Mouse (Mus musculus) lung, embryonic 14.5 days (tissue): ENCODE results near the gene Ttc7b. TPM values are rescaled to one million over a fixed set of nuclear protein-coding genes. Genes with fewer than 3 reads are reported as not detected.
A peak's percentile ranks its signal among the peaks of the same experiment; 100 is the strongest.

Source experiments
- ATAC-seq: fragments of 200-750 bp; cut with Nextera tagmentation; 2 replicates; pipeline ENCODE4 v1.8.0; 2017; ENCODE audit warnings: mild to moderate bottlenecking, moderate TSS enrichment, moderate library complexity; ENCODE audit not compliant: insufficient read depth
- DNase-seq: peaks from one replicate; pipeline ENCODE4 v3.0.0-alpha.2; 2015
- H3K27ac ChIP-seq: fragments of 300-500 bp; sonication (generic); 2 replicates; pipeline ENCODE4 v1.5.1; 2014; ENCODE audit warnings: low read depth, mild to moderate bottlenecking, moderate library complexity
- H3K27me3 ChIP-seq: fragments of 300-500 bp; sonication (generic); 2 replicates; pipeline ENCODE4 v1.6.1; 2014; ENCODE audit warnings: low read length, control low read depth; ENCODE audit not compliant: insufficient read depth
- H3K36me3 ChIP-seq: fragments of 300-500 bp; sonication (generic); 2 replicates; pipeline ENCODE4 v1.6.1; 2014; ENCODE audit warnings: control low read depth; ENCODE audit not compliant: insufficient read depth
- H3K4me1 ChIP-seq: fragments of 300-500 bp; sonication (generic); 2 replicates; pipeline ENCODE4 v1.6.1; 2014; ENCODE audit warnings: antibody characterized with exemption, control low read depth; ENCODE audit not compliant: insufficient read depth
- H3K4me2 ChIP-seq: fragments of 300-500 bp; sonication (generic); 2 replicates; pipeline ENCODE4 v1.6.1; 2014; ENCODE audit warnings: mild to moderate bottlenecking
- H3K4me3 ChIP-seq: fragments of 300-500 bp; sonication (generic); 2 replicates; pipeline ENCODE4 v1.5.1; 2014; ENCODE audit warnings: low read depth, low read length
- H3K9ac ChIP-seq: fragments of 300-500 bp; sonication (generic); 2 replicates; pipeline ENCODE4 v1.6.1; 2014
- H3K9me3 ChIP-seq: fragments of 300-500 bp; sonication (generic); 2 replicates; pipeline ENCODE4 v1.6.1; 2016; ENCODE audit warnings: low read depth, low read length, control low read depth
- CTCF ChIP-seq: IDR thresholded peaks from 2 replicates; pipeline ENCODE4 v1.5.1; 2016; ENCODE audit warnings: antibody characterized with exemption, low read depth
- WGBS: fragments of 180-500 bp; shearing (Covaris S2); extraction: QIAGEN DNeasy Blood & Tissue Kit; methylation state at CpG from one replicate; pipeline ENCODE4 v1.1.7; 2014; 5-methylcytosine and 5-hydroxymethylcytosine counted together
- polyA plus RNA-seq: library from polyadenylated mRNA; unstranded; fragments of >200 nt; fragmentation: Nextera tagmentation; extraction: Ambion mirVana; gene quantifications from 2 replicates; pipeline ENCODE4 v1.2.1, GENCODE M21; 2014

Gene Ttc7b
- polyA plus RNA-seq, 1 experiment from 2014 or later = 8.1 TPM

GRCm38 (mm10) chr12:100443452-100443851 is 77.2 kb downstream of the Ttc7b start:
- H3K4me1 ChIP-seq = no peaks in the 10 kb centered on the region
- no peak overlapping the region for H3K4me3 ChIP-seq
- no peak for TF ChIP-seq CTCF
- 78% methylated on average over 6 of the region's 6 CpGs for WGBS
- H3K9me3 ChIP-seq = no peaks in the 10 kb centered on the region
- no peak overlapping the region for H3K9ac ChIP-seq
- H3K36me3 ChIP-seq = peaks cover 7% of the 10 kb centered on the region; the same call in 1 of the 2 replicates
- H3K27ac ChIP-seq = no peak overlapping the region
- H3K4me2 ChIP-seq = no peak overlapping the region
- no peak for ATAC-seq
- DNase-seq = no peak
- no peaks in the 10 kb centered on the region for H3K27me3 ChIP-seq

DNA sequence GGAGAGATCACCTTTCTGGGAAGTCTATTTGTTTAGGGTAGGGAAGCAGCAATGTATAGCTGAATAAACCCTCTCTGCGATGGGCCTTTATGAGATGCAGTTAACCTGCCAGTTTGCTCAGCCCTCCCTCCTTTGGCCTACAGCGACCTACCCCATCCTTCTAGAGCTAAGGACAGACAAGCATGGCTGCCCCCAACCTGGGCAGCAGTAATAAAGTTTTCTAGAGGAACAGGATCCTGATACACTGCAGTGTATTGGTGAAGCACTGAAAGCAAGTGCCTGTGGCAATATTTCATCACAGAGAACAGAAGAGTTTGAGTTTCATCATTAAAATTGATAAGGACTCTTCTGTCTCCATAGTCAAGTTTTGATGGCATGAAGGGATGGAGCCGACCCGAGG is 79.0 kb downstream of the Ttc7b start:
- Histone ChIP-seq H3K27ac (no peak overlapping the region), H3K36me3 (peaks cover 7% of the 10 kb centered on the region; the same call in 1 of the 2 replicates), H3K9me3 (no peaks in the 10 kb centered on the region), H3K9ac (no peak overlapping the region), H3K27me3 (no peaks in the 10 kb centered on the region), H3K4me2 (no peak overlapping the region), H3K4me3 (no peak overlapping the region), H3K4me1 (no peaks in the 10 kb centered on the region)
- 63% methylated on average over 4 of the region's 4 CpGs for WGBS
- ATAC-seq (no peak), DNase-seq (no peak)
- TF ChIP-seq CTCF = no peak

- Histone ChIP-seq H3K4me2 (no peak overlapping the region), H3K9ac (no peak overlapping the region), H3K27ac (0 out of 2 replicates have a peak overlapping the region, but pooled peaks have one; percentile 3), H3K4me3 (no peak overlapping the region), H3K27me3 (no peaks in the 10 kb centered on the region), H3K36me3 (0 out of 2 replicates have a peak, but pooled peaks cover 2% of the 10 kb centered on the region), H3K4me1 (no peaks in the 10 kb centered on the region), H3K9me3 (no peaks in the 10 kb centered on the region)
- WGBS = 54% methylated on average over 3 of the region's 3 CpGs
- DNase-seq (no peak), ATAC-seq (no peak)
- no peak for TF ChIP-seq CTCF
These were observed 80.7 kb downstream of the Ttc7b start for GRCm38 (mm10) chr12:100439883-100440282.

DNA sequence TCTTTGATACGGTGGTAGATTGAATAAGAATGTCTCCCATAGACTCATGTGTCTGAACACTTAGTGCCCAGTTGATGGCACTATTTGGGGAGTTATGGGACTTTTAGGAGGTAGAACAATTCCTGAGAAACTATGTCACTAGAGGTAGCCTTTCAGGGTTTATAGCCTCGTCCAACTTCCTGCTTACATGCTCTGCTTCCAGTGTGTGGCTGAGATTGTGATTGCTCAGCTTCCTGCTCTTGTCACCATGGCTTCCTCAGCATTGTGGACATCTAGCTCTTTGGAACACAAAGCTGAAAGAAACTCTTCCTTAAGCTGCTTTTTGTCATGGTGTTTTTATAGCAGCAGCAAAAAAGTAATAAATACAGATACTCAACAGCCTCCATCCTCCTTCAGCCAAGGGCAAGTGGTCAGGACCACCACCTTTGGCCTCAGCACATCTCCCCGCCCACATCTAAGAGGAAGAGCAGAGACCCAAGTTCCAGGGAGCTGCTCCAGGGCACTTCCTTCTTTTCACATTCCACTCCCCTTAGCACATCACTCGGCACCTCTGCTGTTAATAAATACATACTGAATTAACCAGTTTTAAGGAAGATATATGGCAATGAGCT is 81.4 kb downstream of the Ttc7b start:
- no peaks in the 10 kb centered on the region for H3K4me1 ChIP-seq
- no peak overlapping the region for H3K4me3 ChIP-seq
- 60% methylated on average over 4 of the region's 4 CpGs for WGBS
- H3K4me2 ChIP-seq = no peak overlapping the region
- no peaks in the 10 kb centered on the region for H3K9me3 ChIP-seq
- H3K27me3 ChIP-seq = no peaks in the 10 kb centered on the region
- H3K36me3 ChIP-seq = 0 out of 2 replicates have a peak, but pooled peaks cover 2% of the 10 kb centered on the region
- no peak for TF ChIP-seq CTCF
- H3K9ac ChIP-seq = no peak overlapping the region
- ATAC-seq = no peak
- H3K27ac ChIP-seq = no peak overlapping the region
- DNase-seq = peak; percentile 19

DNA sequence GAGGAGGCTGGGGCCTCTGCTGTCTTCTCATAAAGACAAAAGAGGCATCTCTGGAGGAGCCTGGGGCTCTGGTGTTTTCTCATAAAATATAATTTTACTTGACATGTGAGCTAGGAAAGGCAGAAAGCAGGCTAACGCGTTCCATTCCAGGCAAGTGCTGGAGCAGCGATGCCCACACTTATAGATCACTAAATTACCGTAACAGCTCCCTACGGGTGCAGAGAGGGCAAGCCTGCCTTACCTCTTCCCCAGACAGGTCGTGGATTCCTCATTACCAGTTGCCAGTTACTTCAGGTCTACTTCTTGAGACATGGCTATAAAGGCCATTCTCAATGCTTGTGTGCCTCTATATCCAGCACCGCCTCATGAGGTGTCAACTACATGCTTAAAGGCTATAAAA is 82.1 kb downstream of the Ttc7b start:
- Histone ChIP-seq H3K4me2 (no peak overlapping the region), H3K27ac (no peak overlapping the region), H3K4me1 (no peaks in the 10 kb centered on the region), H3K9me3 (no peaks in the 10 kb centered on the region), H3K4me3 (no peak overlapping the region), H3K36me3 (0 out of 2 replicates have a peak, but pooled peaks cover 2% of the 10 kb centered on the region), H3K9ac (no peak overlapping the region), H3K27me3 (no peaks in the 10 kb centered on the region)
- ATAC-seq (no peak), DNase-seq (no peak)
- TF ChIP-seq CTCF = no peak
- WGBS = 88% methylated on average over 7 of the region's 7 CpGs

GRCm38 (mm10) chr12:100437862-100438261 is 82.8 kb downstream of the Ttc7b start:
- Histone ChIP-seq H3K9me3 (no peaks in the 10 kb centered on the region), H3K4me1 (no peaks in the 10 kb centered on the region), H3K27me3 (no peaks in the 10 kb centered on the region), H3K4me2 (no peak overlapping the region), H3K36me3 (0 out of 2 replicates have a peak, but pooled peaks cover 2% of the 10 kb centered on the region), H3K27ac (no peak overlapping the region), H3K9ac (no peak overlapping the region), H3K4me3 (no peak overlapping the region)
- DNase-seq = no peak
- 88% methylated on average over 5 of the region's 5 CpGs for WGBS
- ATAC-seq = no peak
- TF ChIP-seq CTCF = no peak

- ATAC-seq (no peak), DNase-seq (no peak)
- H3K36me3 ChIP-seq = 0 out of 2 replicates have a peak, but pooled peaks cover 2% of the 10 kb centered on the region
- H3K9me3 ChIP-seq = no peaks in the 10 kb centered on the region
- no peak for TF ChIP-seq CTCF
- H3K4me2 ChIP-seq = no peak overlapping the region
- H3K4me1 ChIP-seq = no peaks in the 10 kb centered on the region
- no peak overlapping the region for H3K9ac ChIP-seq
- 92% methylated on average over 1 of the region's 1 CpGs for WGBS
- no peaks in the 10 kb centered on the region for H3K27me3 ChIP-seq
- no peak overlapping the region for H3K27ac ChIP-seq
- no peak overlapping the region for H3K4me3 ChIP-seq
These were observed 84.9 kb downstream of the Ttc7b start for GRCm38 (mm10) chr12:100435763-100436162.
